Mouse (Mus musculus): ENCODE results near the gene Slc43a2.
"Not testable (repeated sequence)": the region's sequence is repeated elsewhere in the genome, so short reads cannot be mapped to it uniquely, and the experiment has no call there.

The Slc43a2 gene

GRCm38 (mm10) chr11:75551961-75552441 lies 20.5 kb downstream of the Slc43a2 start:
- DNase-seq (ENCODE audit: low read depth), result no peak

DNA sequence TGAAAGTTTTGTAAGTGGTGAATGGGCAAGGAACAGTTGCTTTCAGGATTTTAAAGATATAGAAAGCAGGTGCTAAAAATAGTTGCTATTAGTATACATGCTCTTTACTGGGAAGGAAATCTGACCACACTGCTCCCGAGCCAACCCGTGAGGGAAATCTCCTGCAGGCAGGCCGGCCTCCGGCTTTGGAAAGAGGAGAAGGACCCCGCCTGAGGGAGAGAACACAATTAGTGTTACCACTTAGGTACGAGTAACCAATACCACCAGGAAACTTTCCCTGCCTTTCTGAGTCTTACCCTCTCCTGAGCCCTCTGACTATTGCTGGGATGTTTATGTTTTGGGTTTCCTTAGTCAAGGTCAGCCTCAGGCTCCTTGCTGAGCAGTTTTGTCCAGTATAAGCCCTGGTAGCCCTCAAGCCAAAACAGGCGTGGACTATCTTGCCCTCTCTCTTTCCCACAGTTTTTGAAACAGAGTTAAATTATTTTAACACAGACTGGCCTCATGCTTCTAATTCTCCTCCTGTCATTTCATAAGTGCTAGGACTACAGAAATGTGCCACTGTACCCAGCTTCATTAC lies 21.5 kb downstream of the Slc43a2 start:
- no peak for DNase-seq (ENCODE audit: low read depth)

DNA sequence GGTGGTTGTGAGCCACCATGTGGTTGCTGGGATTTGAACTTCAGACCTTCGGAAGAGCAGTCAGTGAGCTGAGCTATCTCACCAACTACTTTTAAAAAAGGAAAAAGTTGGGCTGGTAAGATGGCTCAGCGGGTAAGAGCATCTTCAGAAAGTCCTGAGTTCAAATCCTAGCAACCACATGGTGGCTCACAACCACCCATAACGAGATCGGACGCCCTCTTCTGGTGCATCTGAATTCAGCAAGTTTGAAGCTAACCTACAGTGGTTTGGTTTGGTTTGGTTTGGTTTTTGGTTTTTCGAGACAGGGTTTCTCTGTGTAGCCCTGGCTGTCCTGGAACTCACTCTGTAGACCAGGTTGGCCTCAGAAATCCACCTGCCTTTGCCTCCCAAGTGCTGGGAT lies 24.5 kb downstream of the Slc43a2 start:
- DNase-seq (ENCODE audit: low read depth), result not testable (repeated sequence)

- DNase-seq (ENCODE audit: low read depth), result no peak
Measured at GRCm38 (mm10) chr11:75557142-75557541, 25.6 kb downstream of the Slc43a2 start.

- no peak for DNase-seq (ENCODE audit: low read depth)
Measured at GRCm38 (mm10) chr11:75558101-75558500, 26.6 kb downstream of the Slc43a2 start.

DNA sequence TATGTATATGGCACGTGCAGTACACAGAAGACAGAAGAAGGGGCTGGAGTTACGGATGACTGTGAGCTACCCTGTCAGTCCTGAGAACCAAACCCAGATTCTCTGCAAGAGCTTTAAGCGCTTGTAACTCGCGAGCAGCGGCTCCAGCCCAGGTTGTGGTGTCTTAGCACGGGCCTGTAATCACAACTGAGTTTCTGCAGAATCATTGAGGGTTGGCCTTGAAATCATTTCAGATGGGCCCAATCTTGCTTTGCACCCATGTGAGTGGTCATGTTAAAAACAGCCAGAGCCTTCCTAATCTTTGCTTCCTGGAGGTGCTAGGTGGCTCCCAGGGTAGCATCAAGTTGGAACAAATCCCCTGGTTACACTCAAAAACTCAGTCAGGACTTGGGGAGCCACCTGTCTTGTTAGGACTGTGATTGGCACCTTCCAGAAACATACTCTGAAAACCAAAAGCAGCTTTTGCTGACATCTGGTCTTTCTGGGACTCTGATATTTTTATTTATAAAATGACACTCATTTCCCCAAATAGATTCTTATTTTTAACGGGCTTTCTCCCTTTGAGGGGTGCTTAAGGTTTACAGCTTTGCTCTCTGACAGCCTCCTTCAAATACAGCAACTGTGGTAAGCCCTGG lies 28.5 kb downstream of the Slc43a2 start:
- DNase-seq (ENCODE audit: low read depth), result no peak

- DNase-seq (ENCODE audit: low read depth), result no peak
Measured at GRCm38 (mm10) chr11:75560530-75561409, 29.3 kb downstream of the Slc43a2 start.

DNA sequence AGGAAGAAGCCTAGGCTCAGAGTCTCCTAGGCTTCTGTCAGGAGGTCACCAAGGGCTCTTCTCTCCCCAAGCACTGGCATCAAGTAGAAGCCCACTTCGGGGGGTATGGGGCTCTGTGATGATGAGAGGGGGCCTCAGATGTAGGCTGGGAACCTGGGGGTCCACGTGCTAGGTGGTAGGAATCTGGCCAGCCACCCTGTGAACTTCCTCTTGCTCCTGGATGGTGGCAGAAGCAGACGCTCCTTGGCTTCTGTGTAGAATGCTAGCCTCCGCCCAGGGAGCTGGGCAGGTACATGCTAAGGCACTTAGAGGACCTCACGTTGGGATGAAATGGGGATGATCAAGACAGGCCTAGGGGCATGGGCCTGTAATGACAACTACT lies 29.9 kb downstream of the Slc43a2 start:
- no peak for DNase-seq (ENCODE audit: low read depth)

- no peak for DNase-seq (ENCODE audit: low read depth)
Measured at GRCm38 (mm10) chr11:75562840-75563239, 31.3 kb downstream of the Slc43a2 start.

- no peak for DNase-seq (ENCODE audit: low read depth)
Measured at GRCm38 (mm10) chr11:75563851-75564548, 32.5 kb downstream of the Slc43a2 start.

GRCm38 (mm10) chr11:75565849-75566248 lies 34.4 kb downstream of the Slc43a2 start:
- no peak for DNase-seq (ENCODE audit: low read depth)

DNA sequence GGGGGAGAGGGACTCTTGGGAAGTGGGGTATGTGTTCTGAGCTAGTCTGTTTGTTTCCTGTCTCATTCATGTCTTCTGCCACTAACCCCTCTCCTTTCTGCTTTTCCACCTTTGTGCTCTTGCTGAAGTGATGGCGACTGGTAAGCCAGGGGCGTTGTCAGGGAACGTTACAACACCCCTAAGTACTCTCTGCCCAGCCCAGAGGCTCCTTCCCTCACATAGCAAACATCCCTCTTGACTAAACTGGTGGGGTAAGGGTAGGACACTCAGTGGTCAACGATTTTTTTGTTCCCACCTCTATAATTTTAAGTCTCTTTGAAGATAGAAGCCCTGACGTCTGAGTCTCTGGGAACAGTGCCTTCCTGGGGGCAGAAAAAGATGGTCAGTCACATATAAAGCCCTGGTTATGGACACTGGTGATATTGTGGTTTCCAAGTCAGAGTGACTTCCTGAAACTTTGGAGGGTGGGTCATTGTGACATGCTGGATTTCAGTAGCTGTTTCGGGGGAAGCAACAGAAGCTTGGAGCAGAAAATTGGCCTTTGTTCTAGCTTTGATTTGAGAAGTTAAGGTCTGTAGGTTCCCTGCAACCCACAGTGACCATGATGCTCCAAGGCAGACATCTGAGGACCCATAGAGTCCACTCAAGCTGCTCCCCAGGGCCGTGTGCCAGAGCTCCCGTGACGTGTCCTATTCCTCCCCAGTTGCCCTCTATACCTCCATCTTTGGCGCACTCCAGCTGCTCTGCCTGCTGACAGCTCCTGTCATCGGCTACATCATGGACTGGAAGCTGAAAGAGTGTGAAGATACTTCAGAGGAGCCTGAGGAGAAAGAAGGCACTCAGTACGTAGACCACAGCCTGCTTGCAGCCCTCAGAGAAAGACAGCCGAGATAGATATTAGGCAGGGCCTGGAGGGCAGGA lies 35.0 kb downstream of the Slc43a2 start:
- no peak for DNase-seq (ENCODE audit: low read depth)

DNA sequence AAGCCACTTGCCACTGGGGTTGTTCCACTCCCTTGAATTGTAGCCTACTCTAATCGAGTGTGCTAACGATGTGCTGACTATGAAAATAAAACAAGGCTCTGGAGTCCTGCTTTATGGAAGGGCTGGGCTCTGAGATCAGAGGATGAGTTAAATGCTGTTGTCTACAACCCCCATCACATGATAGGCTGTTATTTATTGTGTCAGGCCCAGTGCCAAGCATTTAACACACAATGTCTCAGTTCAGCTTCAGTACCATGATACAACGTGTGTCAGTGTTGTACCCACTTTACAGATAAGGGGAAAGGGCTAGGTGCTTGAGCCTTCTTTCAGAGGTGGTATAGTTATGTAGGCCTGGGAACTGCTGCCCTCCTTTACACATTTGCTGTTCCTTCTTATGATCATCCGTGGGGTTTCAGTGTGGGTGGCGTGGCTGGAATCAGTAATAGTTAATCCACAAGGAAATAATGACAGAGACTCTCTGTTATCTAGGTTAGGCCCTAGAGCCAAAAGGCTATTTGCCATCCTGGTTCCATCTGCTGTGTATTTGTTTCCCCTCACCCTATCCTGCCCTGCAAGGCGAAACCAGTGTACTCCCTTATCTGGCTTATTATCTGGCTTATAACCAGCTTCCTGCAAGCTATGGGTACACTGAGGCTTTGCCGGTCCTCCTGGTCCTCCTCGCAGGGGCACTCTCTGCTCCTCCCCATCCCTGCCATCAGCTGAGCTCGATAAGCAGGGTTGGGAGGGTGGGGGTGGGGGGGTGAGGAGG lies 36.0 kb downstream of the Slc43a2 start:
- DNase-seq (ENCODE audit: low read depth), result no peak

GRCm38 (mm10) chr11:75568115-75568511 lies 36.6 kb downstream of the Slc43a2 start:
- DNase-seq (ENCODE audit: low read depth), result no peak

DNA sequence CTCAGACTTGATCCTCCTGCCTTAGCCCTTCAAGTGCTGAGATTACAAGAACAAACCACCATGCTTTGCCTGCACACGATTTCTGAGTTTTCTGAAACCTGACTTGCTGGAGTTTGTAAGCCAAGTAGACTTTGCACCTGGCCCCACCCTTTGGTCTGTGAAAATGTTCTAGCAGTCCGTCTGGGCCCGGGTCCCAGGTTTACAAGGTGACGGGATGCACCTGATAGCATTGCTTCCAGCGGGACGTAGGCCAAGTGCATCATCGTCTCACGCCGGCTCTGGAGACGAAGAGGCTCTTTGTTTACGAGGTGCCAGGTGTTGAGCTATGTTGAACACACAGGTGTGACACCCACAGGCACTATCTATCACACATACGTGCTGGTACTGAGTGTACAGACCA lies 37.5 kb downstream of the Slc43a2 start:
- no peak for DNase-seq (ENCODE audit: low read depth)

GRCm38 (mm10) chr11:75570375-75571125 lies 39.1 kb downstream of the Slc43a2 start:
- DNase-seq (ENCODE audit: low read depth), result no peak

DNA sequence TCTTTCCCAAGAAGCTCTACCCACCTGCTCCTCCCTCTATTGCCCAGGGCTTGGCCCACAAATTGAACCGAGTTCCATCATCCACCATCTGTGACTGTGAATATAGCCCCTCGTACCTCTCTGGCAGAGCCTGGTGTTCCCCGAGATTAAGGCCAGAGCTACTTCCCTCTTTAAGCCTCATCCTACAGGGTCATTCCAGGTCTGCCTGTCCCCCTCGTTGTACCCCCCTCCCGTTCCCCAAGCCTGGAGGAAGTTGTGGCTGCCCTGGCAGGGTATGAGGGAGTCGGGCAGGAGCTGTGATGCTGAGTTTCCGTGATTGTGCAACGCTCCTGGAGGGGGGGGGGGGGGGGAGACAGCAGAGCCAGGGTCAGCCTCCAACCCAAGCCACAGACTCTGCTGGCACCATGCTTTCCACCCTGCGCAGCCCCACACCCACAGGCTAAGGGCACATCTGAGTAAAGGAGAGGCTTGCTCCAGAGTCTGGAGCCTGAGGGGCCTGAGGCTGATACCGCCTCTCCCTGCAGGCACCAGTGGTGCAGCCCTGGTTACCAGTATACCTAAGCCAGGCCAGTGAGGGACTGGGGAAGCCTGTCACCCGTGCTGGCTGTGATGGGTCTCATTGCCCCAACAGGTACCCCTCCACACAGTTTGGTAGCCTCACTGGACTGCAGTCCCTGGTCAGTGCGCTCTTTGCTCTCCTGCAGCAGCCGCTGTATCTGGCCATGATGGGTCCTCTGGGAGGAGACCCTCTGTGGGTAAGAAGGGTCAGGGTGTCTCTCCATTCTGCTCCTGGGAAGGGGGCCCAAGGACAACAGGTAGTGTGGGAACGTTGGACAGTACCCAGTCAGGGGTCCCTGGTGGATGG lies 39.9 kb downstream of the Slc43a2 start:
- DNase-seq (ENCODE audit: low read depth), result no peak

GRCm38 (mm10) chr11:75572301-75572791 lies 40.9 kb downstream of the Slc43a2 start:
- no peak for DNase-seq (ENCODE audit: low read depth)

Data from c-Kit-positive CD71-positive TER-119-negative erythroid progenitor cells, embryonic 14.5 days (primary cell).